Mouse (Mus musculus) gastrocnemius, postnatal 10 days (tissue): Measurements from ENCODE around the gene Tmem171. TPM values are rescaled to one million over a fixed set of nuclear protein-coding genes. Genes with fewer than 3 reads are reported as not detected.

Experiments
- DNase-seq: peaks from one replicate; pipeline ENCODE4 v3.0.0; 2021; ENCODE audit warnings: mixed read lengths
- total RNA-seq, 2 experiments: library from RNA; stranded (reverse); gene quantifications; 2 replicates each; pipeline ENCODE4 v1.2.3; 2021

Tmem171 gene
- total RNA-seq, 2 experiments from 2014 or later, result 0.23 to 0.40 TPM

DNA sequence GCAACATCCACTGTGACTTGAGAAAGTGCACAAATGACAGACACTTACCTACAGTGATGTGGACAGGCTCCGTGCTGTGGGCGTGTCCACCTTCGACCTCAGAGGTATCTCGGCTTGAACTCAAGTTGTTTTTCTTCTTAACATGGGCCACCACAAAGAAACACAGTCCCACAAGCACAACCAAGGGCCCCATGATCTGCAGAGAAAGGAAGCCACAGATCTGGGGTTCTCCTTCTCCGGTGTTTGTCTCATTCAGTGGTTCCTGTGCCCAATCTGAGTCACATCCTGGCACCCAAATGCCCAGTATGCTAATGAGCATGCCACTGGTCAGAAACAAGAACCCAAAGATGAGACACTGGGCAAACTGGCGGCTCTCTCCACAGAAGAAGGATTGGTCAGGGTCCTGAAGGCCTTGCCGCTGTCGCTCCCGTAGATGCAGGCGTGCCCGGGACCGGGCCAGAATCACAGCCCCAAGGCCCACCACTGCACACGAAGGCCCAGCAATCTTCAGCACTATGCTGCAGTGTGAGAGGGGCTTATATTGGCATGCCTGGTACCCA is 2.6 kb downstream of the Tmem171 start:
- DNase-seq, result no peak

DNA sequence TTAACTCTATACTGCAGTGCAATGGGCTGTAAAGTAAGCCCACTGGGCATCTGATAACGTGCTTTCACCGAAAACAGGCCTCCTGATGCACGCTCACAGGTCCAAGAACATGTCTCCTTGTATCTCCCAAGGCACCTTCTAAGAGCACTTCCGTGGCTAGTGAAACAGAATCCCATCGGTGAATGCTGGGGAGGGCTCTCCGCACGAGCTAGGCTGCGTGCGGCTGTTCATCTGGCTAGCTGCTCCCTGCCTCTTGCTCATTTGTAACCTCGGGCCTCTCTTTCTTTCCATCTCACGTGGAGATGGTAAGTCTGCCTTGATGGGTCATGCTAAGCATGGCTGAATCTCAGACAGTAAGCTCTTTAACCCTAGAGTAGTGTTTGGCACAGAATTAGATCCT is 3.7 kb downstream of the Tmem171 start:
- no peak for DNase-seq

DNA sequence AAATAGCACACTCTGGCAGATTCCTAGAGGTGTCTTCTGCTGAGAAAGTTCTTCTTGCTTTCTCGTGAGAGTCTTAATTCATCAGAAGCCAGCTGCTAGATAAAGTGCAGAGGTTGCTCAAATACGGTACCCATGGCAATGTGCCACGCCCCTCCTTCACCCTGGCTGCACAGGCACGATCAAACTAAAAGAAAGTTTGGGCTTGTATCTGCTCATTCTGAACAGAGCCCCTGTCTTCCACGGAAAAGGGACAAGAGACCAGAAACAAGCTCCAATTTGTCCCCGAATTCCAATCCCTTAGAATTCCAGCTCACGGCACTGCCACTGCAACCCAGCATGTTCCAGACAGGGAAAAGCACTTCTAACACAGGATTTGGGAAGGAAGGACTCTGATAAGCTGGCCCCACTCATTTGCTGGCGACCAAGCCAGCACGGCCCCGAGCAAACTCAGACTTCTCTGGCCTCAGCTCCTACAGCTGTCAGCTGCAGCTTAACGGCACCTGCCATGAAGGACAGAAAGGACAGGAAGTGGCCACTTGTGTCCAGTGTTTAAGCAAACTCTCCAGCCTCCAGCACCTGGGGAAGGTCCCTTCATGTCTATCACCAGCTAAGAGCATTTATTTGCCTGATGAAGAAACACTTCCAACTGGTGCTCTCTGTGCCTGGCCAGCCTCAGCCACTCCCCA is 4.9 kb downstream of the Tmem171 start:
- peak; percentile 56 for DNase-seq

DNA sequence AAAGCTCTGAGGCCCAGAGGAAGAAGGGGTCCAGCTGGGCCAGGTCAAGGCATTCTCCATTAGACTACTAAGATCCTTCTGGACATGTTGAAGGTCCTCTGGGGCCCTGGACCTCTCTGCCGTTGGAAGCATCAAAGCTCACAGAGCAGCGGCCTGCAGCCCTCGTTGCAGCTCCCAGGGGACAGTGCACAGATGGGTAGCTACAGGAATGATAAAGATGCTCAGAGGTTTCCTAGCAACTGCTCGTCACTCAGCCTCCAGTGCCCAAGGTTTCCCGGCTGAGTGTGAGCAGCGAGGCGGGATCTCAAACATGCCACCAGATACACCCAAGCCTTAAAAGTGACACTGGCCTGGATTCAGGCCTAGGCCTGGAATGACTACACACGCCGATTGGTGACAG is 6.7 kb downstream of the Tmem171 start:
- DNase-seq, result no peak

DNA sequence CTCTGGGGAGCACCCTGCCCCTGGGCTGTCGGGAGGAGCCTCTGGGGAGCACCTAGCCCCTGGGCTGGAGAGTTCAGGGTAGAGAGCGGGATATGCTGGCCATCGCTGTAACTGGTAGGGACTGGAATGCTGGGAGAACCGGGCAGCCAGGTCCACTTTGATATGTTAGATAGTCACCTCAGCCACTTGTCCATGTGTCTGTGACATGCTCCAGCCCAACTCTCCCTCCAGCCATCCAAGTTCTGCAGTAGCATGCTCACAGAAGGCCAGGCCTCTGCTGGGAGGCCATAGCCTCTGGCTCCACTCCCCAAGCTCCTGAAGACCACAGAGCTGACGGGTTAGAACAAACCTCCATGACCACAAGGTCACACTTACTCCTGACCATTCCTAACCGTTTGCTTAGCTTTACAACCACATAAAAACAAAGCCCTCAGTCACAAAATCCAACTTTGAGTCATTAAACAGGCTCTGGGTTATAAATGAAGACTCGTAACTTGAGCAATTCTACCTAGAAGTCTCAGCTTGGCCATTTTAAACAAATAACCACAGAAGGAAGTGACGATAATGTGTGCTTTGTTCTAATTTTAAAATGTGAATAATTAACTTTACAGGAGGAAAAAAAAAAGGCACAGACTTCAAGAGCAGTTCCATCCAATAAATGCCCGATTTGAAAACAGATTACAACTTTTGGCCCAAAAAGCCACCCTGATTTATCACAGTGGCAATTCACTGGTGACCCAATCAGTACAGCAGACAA is 10.3 kb downstream of the Tmem171 start:
- no peak for DNase-seq

DNA sequence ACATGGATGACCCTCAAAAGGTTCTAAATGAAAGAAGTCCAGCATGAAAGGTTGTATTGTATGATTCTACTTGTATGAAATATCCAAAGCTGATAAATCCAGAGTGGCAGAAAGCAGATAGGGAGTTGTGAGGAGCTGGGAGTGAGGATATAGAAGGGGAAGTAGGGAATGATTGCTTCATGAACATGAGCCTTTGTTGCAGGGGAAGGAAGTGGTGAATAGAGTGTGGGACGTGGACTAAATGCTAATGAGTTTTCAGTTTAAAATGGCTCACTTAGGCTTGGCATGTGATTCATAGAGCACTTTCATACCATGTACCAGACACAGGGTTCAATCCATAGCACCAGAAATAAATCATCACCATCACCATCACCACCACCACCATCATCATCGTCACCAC is 11.2 kb downstream of the Tmem171 start:
- DNase-seq, result no peak

DNA sequence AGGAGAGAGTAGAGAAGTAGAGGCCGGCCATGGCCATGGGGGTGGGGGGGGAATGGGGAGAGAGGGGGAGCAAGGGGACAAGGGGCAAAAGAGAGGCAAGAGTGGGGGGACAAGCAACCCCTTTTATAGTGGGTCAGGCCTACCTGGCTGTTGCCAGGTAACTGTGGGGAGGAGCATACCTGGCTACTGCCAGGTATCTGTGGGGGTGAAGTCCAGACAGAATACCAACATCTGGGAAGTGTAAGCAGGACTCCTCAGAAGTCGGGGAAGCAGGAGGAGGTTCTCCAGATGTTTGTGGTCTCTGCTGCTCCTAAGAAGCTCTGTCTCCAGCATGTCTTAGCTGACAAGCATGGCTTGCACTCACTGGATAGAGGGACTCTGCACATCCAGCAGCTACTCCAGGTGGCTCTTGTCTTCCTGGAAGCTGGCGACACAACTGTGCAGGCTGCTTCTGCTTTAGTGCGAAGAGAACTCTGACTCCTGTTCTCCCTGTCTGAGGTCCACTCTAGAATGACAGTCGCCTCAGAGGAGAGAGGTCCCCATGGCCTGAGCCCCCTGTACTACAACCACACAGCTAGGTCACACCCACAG is 14.1 kb downstream of the Tmem171 start:
- DNase-seq, result no peak

DNA sequence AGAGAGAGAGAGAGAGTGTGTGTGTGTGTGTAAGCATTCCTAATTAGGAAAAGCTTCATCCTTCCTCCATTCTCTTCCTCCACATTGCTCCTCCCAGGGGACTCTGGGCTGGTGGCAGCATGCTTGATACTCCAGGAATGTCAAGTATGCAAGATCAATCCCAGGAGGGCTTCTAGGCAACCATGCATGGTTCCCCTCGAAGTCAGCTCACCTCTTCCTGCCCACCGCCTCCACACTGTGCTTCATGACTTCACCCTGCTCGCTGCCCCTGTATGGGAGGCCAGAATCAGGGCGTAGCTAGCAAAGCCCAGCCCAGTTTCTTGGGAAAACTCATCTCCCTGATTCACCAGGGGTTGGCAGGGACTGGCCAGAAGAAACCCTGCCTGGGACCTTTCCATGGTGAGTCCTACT is 15.0 kb downstream of the Tmem171 start:
- no peak for DNase-seq

DNA sequence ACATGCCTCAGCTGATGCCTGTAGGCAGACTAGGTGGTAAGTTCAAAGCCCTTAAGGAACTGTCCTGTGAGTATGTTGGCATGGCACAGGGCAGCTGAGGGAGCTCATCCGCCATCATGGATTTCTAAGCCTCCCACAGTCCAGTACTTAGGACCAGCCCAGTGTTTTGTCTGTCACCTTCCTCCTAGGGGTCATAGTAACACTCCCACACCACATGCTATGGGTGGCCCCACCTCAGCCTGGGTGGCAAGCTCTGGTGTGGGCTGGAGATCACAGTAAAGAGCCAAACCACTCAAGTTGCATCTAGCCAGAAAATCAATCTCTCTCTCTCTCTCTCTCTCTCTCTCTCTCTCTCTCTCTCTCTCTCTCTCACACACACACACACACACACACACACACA is 15.4 kb downstream of the Tmem171 start:
- no peak for DNase-seq

DNA sequence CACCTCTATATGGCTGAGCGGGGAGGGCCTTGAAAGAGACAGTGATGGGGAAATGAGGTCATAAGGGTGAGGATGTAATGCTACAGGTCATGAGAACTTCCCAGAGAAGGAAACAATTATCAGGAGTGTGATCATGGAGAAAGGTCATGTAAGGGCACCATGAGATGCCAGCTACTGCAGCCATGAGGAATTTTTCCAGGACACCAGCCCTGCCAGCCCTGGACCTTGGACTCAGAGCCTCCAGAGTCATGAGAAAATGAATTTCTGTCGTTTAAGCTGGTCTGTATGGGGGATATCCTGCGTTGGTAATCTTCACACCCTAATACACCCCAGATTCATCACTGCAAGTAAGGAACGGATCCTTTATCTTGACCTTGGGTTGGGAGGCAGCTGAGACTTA is 20.7 kb downstream of the Tmem171 start:
- DNase-seq, result no peak

DNA sequence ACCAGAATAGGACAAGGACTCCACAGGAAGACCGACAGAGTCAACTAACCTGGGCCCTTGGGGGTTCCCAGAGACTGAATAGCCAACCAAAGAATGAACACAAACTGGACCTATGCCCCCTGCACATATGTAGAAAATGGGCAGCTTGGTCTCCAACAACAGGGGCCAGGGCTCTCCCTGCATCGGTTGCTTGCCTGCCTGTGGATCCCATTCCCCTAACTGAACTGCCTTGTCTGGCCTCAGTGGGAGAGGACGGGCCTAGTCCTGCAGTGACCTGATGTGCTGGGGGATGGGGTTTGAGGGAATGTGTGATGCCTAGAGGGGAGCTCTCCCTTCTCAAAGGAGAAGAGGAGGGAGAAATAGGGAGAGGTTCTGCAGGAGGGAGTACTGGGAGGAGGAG is 25.3 kb downstream of the Tmem171 start:
- DNase-seq, result no peak

DNA sequence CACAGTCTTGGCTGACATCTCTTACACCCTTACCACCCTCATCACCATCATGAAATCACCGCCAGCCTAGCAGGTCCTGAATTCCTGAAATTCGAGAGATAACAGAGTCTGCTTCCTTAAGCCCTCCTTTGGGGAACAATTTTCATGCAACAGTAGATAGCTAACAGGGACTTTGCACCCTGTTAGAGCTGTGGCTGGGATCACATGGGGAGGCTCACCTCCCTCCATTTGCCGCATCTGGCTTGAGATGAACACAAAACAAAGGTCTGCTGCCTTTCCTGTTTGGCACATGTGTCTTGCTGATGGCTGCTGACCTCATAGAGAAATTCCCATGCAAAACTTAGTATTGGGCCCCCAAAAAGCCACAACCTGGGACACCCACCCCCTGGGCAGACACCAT is 27.3 kb downstream of the Tmem171 start:
- DNase-seq, result no peak

DNA sequence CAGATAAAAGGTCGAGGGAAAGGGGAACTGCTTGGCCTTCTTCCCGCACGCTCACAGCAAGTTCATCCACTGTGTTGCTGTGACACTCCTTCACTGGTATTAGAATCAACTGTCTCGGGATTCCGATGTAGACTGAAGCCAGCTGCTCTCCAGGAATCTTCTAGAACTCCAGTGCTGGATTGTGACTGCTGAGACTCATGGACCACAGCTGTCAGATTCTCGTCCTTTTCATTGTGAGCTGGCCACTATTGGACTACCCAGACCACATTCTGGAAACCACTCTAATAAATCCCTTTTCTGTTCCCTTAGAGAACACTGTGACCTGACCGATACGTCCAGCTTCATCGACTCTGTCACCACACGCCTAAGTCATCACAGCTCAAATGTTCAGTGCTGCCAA is 29.4 kb downstream of the Tmem171 start:
- DNase-seq, result no peak

DNA sequence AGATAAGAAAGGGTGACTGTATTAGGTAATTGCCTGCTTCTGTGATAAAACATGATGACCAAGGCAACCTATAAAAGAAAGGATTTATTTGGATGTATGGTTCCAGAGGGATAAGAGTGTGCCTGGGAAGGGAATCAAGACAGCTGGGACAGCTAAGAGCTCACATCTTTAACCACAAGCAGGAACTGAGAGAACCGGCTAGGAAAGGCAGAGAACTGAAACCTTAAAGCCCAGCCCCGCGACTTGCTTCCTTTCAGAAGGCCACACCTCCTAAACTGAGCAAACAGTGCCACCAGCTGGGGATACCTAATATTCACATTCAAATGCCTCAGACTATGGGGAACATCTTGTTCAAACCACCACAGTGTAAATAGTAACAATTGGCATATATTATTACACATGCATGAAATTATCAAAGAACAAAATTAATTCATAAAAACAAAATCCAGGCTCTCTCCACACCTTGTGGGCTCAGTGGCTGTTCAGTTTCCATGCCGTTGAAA is 32.4 kb downstream of the Tmem171 start:
- no peak for DNase-seq

DNA sequence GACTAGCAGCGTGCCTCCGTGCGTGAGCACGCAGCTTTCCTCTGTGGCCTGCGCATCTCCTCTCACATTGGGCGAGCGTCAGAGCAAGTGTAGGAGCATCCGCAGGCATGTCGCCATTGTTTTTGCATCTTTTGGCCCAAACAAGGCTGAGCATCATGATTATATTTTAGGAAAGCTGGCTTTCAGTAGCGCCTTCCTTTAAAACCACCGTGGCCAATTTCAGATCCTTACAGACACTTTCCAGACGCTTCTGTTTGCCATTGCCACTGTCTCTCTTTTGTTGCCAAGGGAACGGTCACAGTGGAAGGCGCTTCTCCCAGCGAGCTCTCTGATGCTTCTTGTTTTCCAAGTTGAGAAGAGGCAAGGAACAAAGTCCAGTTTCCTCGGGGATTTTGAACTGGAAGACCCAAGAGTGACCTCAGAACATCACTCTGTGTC is 38.6 kb downstream of the Tmem171 start:
- DNase-seq, result no peak

DNA sequence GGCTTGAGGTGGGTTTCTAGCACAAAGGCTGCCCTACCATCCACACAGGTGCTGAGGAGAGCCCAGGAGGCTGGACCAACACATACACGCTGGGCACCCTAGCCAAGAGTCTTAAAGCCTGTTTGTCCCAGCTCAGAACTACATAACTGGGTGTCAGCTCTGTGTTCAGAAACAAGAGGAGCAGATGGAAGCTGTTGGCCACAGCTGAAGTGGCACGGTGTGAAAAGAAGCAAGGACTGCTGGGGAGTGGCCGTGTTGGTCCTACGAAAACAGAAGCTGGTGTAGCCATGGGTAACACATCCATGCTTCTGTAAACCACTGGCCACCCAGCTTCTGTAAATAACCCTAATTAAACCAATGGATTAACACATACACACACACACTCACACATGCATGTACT is 39.3 kb downstream of the Tmem171 start:
- no peak for DNase-seq

DNA sequence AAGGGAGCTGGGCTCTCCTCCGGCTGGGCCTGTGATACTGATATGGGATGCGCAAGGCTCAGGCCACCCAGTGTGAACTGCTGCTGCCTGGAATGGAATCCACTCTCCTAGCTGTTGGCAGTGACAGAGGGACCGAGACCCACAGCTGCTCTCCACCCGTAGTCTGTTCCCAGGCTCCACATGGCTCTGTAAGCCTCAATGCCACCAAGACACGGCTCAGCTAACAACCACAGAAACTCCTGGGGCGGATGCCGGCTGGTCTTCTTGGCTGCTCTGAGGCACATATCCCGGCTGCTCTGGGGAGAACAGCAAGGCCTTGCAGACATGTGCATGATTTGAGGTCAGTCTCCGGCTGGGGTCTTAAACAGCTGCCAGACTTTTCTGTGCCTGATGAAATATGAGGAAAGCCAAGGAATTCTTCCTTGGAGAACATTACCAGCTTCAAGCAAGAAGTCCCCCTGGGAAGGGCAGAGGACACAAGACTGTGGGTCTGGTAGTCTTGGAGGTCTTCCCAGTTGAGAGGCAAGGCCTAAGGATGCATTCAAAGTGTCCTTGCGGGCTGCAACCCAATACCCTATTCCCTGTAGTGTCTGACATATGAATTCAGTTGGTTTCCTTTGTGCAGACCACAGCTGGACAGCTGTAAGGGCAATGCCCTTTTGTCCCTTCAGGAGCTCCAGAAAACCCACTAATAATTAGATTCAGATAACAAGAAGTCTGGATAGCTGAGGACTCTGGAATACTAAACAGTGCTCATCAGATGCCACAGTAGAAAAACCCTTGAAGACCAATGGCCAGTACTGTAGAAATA is 40.3 kb downstream of the Tmem171 start:
- peak; percentile 34 for DNase-seq

DNA sequence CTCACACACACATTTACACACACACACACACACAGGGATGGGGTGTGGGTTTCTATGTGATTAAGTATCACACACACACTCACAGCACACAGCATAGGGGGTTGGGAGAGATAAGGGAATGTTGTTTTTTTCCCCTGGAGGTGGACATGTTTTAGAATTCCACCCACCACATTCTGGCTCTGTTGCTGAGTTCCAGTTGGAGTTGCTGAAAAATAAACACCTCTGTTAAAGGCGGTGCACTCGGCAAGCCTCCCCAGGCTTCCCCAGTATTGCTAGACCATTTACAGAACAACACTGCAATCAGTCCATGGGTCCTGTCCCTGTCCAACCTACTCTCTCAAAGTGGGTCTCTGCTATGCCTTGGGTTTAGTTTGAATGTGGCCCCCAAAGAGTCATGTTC is 42.4 kb downstream of the Tmem171 start:
- DNase-seq, result no peak

DNA sequence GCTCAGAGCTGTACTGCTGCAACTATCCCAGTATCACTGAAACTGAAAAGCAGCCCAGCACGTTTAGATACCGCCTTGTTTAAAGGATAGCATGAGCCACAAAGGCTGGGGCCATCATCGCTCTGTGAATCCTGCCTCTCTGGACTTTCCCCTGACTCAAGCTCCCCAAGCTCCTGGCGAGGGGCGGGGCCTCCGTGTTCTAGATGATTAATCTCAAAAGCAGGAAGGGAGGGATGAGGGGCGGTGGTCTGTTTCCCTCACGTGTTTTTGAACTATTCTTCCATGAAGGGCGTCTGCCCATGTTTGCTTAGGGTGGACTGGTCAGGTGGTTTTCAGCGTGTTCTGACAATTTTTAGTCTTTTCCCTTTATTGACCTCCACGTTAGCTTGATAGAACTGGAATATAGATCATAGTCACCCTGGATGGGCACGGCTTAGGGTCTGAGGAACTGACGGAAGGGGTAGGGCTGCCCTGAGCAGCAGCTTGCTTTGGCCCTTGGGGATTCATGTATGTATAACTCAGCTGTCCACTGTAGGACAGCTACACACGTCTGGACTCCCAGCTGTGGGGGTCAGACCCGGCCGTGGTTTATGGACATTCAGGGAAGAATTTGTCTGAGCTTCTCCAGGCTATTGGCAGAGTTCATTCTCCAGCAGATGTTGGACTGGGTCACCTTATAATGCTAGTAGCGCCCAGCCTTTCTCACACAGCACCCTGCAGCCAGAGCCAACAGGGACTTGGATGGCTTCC is 43.2 kb downstream of the Tmem171 start:
- no peak for DNase-seq

DNA sequence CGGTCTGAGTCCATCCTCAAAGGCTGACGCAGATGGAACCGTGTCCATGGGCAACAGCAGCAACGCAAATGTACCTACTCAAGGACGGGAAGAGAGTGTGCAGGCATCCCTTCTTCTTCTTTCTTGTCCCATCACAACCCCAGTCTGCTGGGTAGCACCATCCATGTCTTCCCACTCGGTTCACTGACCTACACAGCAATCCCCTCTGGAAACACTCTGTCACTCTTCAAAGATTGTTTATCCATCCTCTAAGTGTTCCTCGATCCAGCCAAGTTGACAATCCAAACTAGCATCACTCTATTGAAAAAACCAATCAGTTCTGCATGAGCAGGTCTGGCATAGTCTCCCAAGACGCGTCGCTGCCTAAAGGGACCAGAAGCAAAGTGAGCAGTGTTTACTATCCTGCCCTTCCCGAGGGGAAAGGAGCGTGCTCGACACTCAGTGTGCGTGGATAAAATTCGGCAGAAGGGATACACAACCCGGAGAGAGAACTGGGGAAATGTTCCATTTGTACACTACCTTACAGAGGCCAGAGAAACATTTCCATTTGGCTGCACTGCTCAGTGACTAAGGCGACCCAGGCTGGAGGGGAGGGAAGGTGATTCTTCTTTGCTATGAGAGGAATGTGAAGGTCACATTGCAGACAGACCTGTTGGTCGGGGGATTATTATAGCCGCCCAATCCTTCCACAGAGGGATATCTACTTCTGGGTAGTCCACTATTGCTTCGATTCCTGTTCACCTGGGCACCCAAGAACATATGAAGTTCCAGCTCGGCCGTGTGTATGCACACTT is 46.7 kb downstream of the Tmem171 start:
- no peak for DNase-seq
